Mouse (Mus musculus): ENCODE measurements around the gene Gm17660. TPM values are rescaled to one million over a fixed set of nuclear protein-coding genes. Genes with fewer than 3 reads are reported as not detected.

Gm17660 gene
- not detected for polyA plus RNA-seq (2014; fragmentation: Illumina TruSeq; extraction: RNeasy Lipid Tissue Mini Kit (QIAGEN cat#74804); ENCODE audit: low read depth, low replicate concordance)

DNA sequence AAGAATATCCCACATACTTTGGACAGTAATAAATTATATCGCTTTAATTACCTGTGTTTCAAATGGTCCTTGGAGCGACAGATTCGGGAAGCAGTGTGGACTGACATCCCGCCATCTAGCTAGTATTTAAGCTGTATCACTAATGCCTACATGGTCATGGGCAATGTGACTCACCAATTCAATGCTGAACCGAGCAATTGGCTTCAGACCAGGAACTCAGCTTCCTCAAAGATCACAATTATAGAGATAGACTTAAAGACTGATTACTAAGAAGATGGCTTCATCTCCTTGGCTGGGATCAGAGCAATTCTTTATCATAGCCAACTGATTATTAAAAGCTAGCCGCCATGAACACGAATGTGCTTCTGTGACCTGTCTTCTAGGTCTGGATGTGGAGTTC, at the start of gene Gm17660:
Gene Gm17660 (minus strand): TSS at position 101 of the 400 bp plus-strand sequence.

DNA sequence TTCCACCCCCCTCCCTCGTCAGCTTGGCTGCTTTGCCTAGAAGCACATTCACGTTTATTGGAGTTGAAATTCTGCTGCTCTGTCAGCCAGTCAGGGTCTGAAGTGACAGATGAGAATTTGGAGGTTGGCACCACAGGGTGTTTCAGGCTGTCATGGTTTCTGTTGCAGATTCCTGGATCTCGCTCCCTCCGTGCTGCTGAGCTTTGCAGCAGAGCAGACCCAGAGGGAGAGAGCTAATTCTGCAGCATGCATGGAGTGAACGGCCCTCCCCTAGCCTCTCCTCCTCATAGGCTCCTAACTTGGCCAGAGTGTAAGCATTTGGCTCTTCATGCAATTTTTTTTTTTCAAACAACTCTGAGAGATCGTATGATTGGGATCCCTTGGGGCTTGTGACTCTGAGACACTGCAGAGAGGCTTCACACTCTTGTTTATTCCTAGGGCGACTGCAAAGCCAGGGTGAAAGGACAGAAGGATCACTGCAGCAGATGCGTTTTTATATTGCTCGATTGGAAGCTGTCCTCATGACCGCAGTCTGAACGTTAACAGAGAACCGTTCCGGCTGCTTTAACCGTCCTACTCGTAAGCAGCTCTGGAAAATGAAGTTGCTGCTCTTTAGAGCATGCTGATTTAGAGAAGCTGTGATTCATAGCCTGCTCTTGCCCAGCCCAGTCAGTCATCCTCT, 36.2 kb upstream of the Gm17660 start, which contains the start of gene Sparcl1:
Gene Sparcl1 (minus strand): TSS at position 243 of the 682 bp plus-strand sequence.

DNA sequence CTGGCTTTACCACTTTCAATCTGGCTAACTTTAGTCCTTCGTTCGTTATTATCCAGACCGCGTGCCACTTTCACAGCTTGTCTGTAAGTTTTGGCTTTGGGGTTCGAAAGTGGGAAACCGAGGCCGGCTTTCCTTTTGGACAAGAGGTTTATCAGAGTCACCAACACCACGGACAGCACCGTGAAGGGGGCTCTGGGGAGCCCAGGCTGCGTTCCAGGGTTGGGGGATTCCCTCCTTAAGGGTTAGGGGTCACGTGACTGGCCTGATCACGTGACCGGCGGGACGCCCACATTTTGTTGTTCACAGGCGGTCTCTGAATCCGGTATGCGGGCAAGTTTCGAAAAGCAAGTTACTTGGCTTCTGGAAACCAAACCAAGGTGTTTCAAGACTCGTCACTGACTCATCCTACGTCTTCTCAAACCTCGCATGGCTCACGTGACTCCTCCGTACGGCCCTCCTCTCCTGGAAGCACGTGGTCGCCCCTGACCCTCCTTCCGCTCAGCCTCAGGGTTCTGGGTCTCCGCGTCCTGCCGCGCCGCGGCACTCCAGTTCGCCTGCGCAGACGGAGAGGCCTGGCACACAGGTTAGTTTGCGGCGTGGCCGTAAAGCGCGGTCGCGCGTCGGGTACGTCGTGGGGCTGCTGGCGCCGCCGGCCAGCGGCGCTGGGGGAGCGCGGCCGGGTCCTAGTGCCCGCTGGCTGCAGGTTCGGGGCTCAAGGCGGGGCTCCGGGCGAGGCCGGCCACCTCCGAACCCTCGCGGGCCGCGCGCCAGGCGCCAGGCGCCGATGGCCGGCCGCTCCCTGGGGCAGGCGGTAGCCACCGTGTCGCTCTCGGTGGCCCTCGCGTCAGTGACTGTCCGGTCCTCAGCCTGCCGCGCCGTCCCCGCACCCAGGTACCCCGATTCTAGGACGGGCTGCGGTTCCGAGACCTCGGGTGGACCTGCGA, 30.9 kb downstream of the Gm17660 start, which contains the start of gene Nudt9:
Gene Nudt9 (plus strand): TSS at position 51 of the 944 bp plus-strand sequence.

DNA sequence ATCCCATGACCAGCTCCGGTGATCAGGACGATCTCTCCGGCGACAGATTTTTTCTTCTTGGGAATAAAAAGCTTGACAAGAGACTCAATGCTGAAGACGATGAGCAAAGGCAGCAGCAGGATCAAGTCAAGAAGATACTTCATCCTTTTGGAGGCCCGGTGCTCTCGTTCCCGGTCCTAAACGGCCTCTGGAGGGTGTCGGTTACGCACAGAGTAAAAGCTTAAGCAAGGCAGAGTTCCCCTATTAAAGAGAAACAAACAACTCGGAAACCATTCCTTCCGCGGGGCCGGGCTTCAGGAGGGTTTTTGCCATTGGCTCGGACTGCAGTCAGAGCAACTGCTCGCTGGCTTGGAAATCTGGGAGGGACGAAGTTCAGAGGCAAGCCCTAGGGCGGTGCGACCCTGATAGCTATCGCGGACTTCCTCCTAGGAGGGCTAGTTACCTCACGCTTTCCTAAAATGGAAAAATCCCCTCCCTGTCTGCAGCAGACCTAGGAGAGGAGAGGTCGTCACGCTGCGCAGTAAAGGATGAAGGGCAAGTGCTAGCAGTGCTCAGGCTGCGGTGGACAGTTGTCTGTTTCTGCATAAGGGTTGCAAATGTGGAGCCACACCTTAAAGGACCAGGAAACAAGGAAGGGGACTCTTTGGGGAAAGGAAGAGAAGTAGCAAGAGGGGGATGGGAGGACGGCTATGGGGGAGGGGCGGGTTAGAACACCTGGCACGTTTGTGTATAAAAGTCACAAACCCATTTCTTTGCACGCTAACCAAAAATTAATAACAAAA, 55.6 kb downstream of the Gm17660 start, which contains the start of gene Hsd17b11:
Gene Hsd17b11 (minus strand): TSS at position 323 of the 782 bp plus-strand sequence.

Other genes with a start within 250 kb of the Gm17660 start
- gene Klhl8, start 166.3 kb downstream of the Gm17660 start, polyA plus RNA-seq (2014; fragmentation: Illumina TruSeq; extraction: RNeasy Lipid Tissue Mini Kit (QIAGEN cat#74804); ENCODE audit: low read depth, low replicate concordance) = 2.1 TPM
- 12.5 TPM for gene Hsd17b13, start 100.2 kb downstream of the Gm17660 start, polyA plus RNA-seq (2014; fragmentation: Illumina TruSeq; extraction: RNeasy Lipid Tissue Mini Kit (QIAGEN cat#74804); ENCODE audit: low read depth, low replicate concordance)
- 157 TPM for gene Hsd17b11, start 55.7 kb downstream of the Gm17660 start, polyA plus RNA-seq (2014; fragmentation: Illumina TruSeq; extraction: RNeasy Lipid Tissue Mini Kit (QIAGEN cat#74804); ENCODE audit: low read depth, low replicate concordance)
- 8.6 TPM for gene Nudt9, start 31.3 kb downstream of the Gm17660 start, polyA plus RNA-seq (2014; fragmentation: Illumina TruSeq; extraction: RNeasy Lipid Tissue Mini Kit (QIAGEN cat#74804); ENCODE audit: low read depth, low replicate concordance)
- 307 TPM for gene Sparcl1, start 36.1 kb upstream of the Gm17660 start, polyA plus RNA-seq (2014; fragmentation: Illumina TruSeq; extraction: RNeasy Lipid Tissue Mini Kit (QIAGEN cat#74804); ENCODE audit: low read depth, low replicate concordance)
- not detected for gene Dspp, start 93.1 kb upstream of the Gm17660 start, polyA plus RNA-seq (2014; fragmentation: Illumina TruSeq; extraction: RNeasy Lipid Tissue Mini Kit (QIAGEN cat#74804); ENCODE audit: low read depth, low replicate concordance)
- 0.28 TPM for gene Dmp1, start 125.0 kb upstream of the Gm17660 start, polyA plus RNA-seq (2014; fragmentation: Illumina TruSeq; extraction: RNeasy Lipid Tissue Mini Kit (QIAGEN cat#74804); ENCODE audit: low read depth, low replicate concordance)
- not detected for gene Ibsp, start 221.6 kb upstream of the Gm17660 start, polyA plus RNA-seq (2014; fragmentation: Illumina TruSeq; extraction: RNeasy Lipid Tissue Mini Kit (QIAGEN cat#74804); ENCODE audit: low read depth, low replicate concordance)
- not detected for gene Mepe, start 247.7 kb upstream of the Gm17660 start, polyA plus RNA-seq (2014; fragmentation: Illumina TruSeq; extraction: RNeasy Lipid Tissue Mini Kit (QIAGEN cat#74804); ENCODE audit: low read depth, low replicate concordance)